Mouse (Mus musculus) left cerebral cortex, adult 8-10 months (tissue): Measurements from ENCODE around the gene Zfp646. TPM values are rescaled to one million over a fixed set of nuclear protein-coding genes. Genes with fewer than 3 reads are reported as not detected.

Experiments
- DNase-seq, 2 experiments: peaks; one replicate each; pipeline ENCODE4 v3.0.0; 2022; ENCODE audit warnings: low spot score in 2 of 2
- total RNA-seq, 4 experiments: library from RNA; stranded (reverse); gene quantifications; 2 replicates each; pipeline ENCODE4 v1.2.4; 2022

The Zfp646 gene
- total RNA-seq, 4 experiments from 2014 or later, result 29.9 to 32.8 (median 31.2) TPM

GRCm38 (mm10) chr7:127918203-127918602, 42.2 kb downstream of the Zfp646 start:
- no peak for DNase-seq

DNA sequence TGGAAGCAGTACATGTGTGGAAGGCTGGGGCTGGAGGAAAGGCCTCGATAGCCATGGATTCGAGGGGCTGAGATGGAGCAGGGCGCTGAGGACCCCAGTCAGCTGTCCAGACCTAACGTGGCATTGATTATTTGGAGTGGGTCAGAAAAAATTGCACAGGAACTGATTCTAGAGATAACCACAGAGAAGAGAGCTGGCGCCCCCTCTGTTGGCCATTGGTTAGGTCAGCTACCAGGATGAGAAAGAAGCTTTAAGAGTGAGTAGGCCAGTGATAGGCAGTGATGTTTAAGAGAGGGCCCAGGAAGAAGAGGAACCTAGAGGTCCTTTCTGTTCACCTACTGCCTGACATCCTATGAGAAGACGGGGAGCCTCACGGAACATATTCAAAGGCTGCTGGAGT, 43.3 kb downstream of the Zfp646 start:
- no peak for DNase-seq

DNA sequence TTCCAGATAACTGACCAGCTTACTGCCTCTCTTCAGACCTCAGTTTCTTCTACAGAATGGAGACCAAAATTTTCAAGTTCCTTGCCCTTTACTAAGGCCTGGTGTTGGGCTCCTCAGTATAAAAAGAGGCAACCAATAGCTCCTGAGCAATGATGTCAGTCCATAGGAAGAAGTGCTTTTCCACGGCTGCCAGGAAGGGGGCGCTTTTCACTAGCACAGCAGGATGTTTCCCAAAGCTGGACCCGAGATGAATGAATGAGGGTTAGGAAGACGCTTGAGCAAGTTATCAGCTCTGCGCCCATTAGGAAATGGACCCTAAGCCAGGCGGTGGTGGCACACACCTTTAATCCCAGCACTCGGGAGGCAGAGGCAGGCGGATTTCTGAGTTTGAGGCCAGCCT, 45.5 kb downstream of the Zfp646 start:
- no peak for DNase-seq

DNA sequence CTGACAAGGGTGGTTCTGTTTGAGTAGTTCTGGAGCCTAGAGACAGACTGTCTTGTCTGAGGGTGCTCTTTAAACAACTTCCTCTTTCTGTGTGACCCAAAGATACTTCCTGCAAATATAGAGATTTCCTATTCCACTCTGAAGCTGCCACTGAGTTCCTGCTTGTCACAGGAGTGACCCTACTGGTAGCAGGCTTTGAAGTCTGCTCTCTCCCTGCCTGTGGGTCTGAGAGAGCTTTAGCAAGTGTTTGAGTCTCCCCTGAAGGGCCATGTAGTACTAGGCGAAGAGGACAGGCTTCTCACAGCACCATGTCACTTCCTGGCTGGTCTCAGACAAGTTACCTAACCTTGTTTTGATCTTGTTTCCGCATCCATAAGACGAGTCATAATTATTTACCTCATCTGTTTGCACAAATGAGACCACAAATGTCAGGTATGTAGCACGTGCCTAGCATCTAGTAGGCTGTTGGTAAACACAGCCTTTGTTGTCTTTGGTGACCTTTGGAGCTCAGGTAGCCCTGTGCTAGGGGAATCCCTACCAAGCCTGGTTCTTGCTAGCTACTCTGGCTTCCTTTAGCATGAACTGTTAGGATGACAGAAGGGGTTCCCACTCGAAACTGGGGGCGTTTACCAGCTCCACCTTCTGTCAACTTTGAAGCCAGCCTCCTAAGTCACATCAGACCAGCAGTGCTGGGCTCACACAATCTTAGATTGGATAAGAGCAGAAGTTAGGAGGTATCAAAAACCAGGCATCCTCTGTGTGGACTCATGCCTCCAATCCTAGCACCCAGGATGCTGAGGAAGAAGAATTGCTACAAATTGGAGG, 46.6 kb downstream of the Zfp646 start:
- no peak for DNase-seq

- no peak for DNase-seq
Measured at GRCm38 (mm10) chr7:127923714-127924113, 47.7 kb downstream of the Zfp646 start.

DNA sequence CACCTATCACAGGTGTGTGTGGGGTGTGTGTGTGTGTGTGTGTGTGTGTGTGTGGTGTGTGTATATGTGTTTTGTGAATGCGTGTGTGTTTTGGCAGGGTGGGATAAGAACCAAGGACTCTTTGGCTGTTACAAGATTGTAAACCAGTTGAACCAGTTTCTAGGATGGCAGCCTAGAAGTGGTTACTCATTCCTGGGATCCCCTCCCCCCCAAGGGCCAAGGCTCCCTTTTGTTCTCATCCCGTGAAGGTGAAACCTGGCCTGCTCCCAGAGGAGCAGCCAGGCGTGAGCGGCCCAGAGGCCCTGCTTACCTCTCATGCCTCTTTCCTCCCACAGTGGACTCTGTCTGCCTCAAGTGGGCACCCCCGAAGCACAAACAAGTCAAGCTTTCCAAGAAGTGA, 49.2 kb downstream of the Zfp646 start:
- DNase-seq, result no peak

DNA sequence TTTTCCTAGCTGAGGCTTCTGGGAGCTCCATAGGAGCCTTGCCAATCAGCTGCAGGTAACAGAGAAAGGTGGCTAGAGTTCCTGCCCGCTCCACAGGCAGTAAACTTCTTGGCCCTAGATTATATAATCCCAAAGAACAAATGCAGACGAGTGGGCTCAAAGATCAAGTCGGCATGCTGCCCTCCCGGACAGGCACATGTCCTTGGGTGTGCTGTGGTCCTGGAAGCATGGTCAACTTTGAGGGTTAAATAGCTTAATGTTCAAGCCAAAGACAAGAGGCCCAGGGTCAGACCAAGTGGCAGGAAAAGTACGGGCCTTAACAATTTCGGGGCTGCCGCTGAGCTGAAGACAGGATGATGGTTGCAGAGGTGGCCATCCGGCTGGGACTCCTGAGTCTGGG, 50.0 kb downstream of the Zfp646 start:
- no peak for DNase-seq

DNA sequence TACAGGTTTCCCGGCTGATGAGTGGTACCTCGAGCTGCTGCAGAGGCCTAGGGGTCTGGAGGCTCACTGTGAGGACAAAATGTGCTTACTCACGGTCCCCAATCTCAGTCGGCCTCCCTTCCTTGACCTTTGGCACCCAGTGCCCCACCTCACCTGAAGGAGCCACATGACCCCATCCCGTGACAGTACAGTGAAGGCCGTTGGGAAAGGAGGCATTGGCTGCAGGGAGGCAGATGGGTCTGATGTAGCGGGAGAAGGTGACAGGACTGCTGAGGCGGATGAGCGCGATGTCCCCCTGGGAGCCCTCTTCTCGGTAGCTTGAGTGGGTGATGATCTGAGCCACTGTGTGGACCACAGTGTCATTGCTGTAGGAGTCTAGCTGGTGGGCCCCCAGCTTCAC, 50.8 kb downstream of the Zfp646 start:
- DNase-seq, result no peak

GRCm38 (mm10) chr7:127927726-127928125, 51.7 kb downstream of the Zfp646 start:
- no peak for DNase-seq

GRCm38 (mm10) chr7:127928596-127928995, 52.6 kb downstream of the Zfp646 start:
- no peak for DNase-seq

DNA sequence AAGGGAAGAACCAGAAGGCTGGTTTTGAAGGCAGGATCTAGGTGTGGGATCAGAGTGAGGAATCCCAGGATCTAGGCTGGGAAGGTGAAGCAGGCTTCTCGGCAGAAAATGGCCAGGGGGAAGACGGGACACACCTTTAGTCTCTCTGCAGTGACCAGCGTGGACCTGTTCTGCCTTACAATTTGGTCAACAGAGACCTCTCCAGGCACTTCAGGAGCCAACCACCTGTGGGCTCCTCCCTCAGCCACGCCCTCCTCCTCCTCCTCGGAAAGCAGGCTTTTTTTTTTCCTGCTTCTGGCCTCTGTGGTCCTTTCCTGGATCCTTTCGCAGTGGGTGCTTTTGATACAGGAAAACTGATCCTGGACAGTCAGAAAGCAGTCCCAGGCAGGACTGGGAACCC, 53.9 kb downstream of the Zfp646 start, which contains the start of gene Prss8:
Gene Prss8, minus strand, starts transcription at position 182 of the 400 bp plus-strand sequence.
- no peak for DNase-seq

DNA sequence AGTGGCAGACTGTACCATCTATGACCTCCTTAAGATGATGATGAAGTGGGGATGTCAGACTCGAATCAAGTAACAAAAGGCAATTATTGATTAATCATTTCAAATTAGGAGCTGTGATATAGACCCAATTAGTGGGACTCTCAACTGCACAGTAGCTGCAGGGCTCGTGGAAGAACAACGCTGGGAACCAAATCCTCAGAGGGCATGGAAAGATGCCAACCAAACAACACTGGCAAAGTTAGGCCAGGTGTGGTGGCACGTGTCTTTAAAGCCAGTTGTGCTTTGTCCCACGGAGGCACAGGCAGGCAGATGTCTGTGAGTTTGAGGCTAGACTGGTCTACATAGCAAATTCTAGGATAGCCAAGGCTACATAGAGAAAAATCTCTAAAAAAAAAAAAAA, 54.6 kb downstream of the Zfp646 start:
- DNase-seq, result no peak

DNA sequence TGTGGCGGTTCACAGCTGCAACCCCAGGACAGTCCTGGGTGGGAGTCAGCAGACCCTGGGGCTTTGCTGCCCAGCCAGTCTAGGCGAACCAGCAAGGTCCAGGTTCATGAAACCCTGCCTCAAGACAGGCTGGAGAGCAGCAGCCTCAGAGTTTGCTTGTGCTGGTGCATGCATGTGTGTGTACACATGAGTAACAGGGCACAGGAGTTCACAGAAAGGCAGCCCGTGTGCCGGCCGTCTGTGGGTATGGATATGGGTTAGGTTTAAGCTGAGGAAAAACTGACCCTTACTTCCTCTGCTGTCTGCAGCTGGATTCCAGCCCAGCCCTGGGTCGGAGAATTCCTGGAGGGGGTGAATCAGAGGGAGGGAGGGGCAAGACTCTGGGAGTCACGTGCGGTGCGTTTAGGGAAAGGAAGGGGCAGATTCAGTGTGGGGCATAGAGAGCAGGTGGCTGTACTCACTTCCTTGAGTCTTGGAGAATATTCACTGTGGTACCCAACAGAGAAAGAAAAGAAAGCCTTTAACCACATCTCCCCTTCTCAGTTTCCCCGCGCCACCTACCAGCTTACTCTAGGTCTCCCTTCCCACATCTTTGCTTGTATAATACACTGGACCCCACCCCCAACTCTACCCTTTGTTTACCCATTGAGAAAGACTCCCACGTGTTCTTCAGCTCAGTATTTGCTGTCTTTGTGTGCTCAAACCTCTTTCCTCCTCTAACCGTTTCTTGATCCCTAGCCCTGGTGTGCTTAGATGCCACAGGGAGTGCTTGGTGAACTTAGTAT, 55.5 kb downstream of the Zfp646 start:
- DNase-seq, result no peak

- no peak for DNase-seq
Measured at GRCm38 (mm10) chr7:127932273-127933031, 56.4 kb downstream of the Zfp646 start.

- no peak for DNase-seq
Measured at GRCm38 (mm10) chr7:127934075-127934474, 58.1 kb downstream of the Zfp646 start.

GRCm38 (mm10) chr7:127935028-127935722, 59.2 kb downstream of the Zfp646 start:
- DNase-seq, result peak; percentile 94

Other genes with a start within 250 kb of the Zfp646 start
- 10 to 100 TPM; 31.4 to 49.5 (median 43.6) TPM for gene Bcl7c, start 167.3 kb upstream of the Zfp646 start, total RNA-seq
- 1 to 10 TPM; 3.1 to 6.9 (median 4.2) TPM for gene Ctf1, start 163.5 kb upstream of the Zfp646 start, total RNA-seq
- gene Ctf2, start 144.1 kb upstream of the Zfp646 start, total RNA-seq, result not detected
- 10 to 100 TPM; 59.3 to 68.5 (median 63.5) TPM for gene Fbxl19, start 131.7 kb upstream of the Zfp646 start, total RNA-seq
- gene Orai3, start 106.4 kb upstream of the Zfp646 start, total RNA-seq, result 10 to 100 TPM; 18.0 to 22.2 (median 19.5) TPM
- 10 to 100 TPM; 44.7 to 48.4 (median 46.9) TPM for gene Setd1a, start 99.6 kb upstream of the Zfp646 start, total RNA-seq
- gene Gm49388, start 90.6 kb upstream of the Zfp646 start, total RNA-seq, result 1 to 10 TPM; 3.9 to 6.2 (median 4.6) TPM
- gene Hsd3b7, start 75.6 kb upstream of the Zfp646 start, total RNA-seq, result 1 to 10 TPM; 4.2 to 9.7 (median 4.6) TPM
- 10 to 100 TPM; 62.3 to 96.9 (median 71.2) TPM for gene Stx4a, start 51.9 kb upstream of the Zfp646 start, total RNA-seq
- 100 to 1,000 TPM; 444 to 479 (median 451) TPM for gene Stx1b, start 51.7 kb upstream of the Zfp646 start, total RNA-seq
- 10 to 100 TPM; 22.7 to 25.3 (median 23.3) TPM for gene Zfp668, start 607 bp downstream of the Zfp646 start, total RNA-seq
- gene Prss53, start 14.7 kb downstream of the Zfp646 start, total RNA-seq, result 1 to 10 TPM in 3 of 4 experiments, under 1 TPM in 1; 0.78 to 2.1 (median 1.4) TPM
- not detected for gene Gm21974, start 19.2 kb downstream of the Zfp646 start, total RNA-seq
- 10 to 100 TPM; 18.5 to 31.2 (median 25.2) TPM for gene Vkorc1, start 19.4 kb downstream of the Zfp646 start, total RNA-seq
- 10 to 100 TPM; 39.4 to 47.5 (median 44.3) TPM for gene Bckdk, start 27.9 kb downstream of the Zfp646 start, total RNA-seq
- 10 to 100 TPM; 25.3 to 33.8 (median 27.6) TPM for gene Kat8, start 36.3 kb downstream of the Zfp646 start, total RNA-seq
- gene Prss8, start 53.9 kb downstream of the Zfp646 start, total RNA-seq, result under 1 TPM in 2 of 4 experiments, not detected in 2; 0.33 to 0.82 TPM
- 1 to 10 TPM; 6.2 to 9.2 (median 8.0) TPM for gene Prss36, start 70.5 kb downstream of the Zfp646 start, total RNA-seq
- 100 to 1,000 TPM; 329 to 369 (median 354) TPM for gene Fus, start 91.2 kb downstream of the Zfp646 start, total RNA-seq
- 10 to 100 TPM in 1 of 4 experiments, 1 to 10 TPM in 3; 2.6 to 11.7 (median 5.2) TPM for gene Pycard, start 117.6 kb downstream of the Zfp646 start, total RNA-seq
- 1 to 10 TPM in 3 of 4 experiments, under 1 TPM in 1; 0.96 to 1.5 (median 1.4) TPM for gene Trim72, start 127.7 kb downstream of the Zfp646 start, total RNA-seq
- 10 to 100 TPM; 11.2 to 21.7 (median 15.7) TPM for gene Itgam, start 186.4 kb downstream of the Zfp646 start, total RNA-seq
- under 1 TPM in 2 of 4 experiments, not detected in 2; 0.14 to 0.18 TPM for gene Gm49368, start 186.5 kb downstream of the Zfp646 start, total RNA-seq